In genomic region chr16:87128230-87128629, GRCm38 (mm10) we compare ENCODE assay signal across 8 mouse cellular contexts.
DNase-seq lines count a peak whose midpoint lies in the region; ATAC-seq lines count a peak whose summit lies in the region.

No protein-coding gene starts in this region.

- WGBS in hindbrain, embryonic 15.5 days = 65% methylated on average over 13 of the region's 13 CpGs
- 63% methylated on average over 13 of the region's 13 CpGs for WGBS in neural tube, embryonic 14.5 days

- no peaks in the 10 kb centered on the region for H3K36me3 ChIP-seq in hindbrain, embryonic 15.5 days
- H3K36me3 ChIP-seq in neural tube, embryonic 14.5 days (ENCODE audit: control insufficient read depth, insufficient read depth, low read length) = no peaks in the 10 kb centered on the region

- H3K4me2 ChIP-seq in hindbrain, embryonic 15.5 days = peak overlapping the region; percentile 35
- H3K4me2 ChIP-seq in neural tube, embryonic 14.5 days (ENCODE audit: low read depth, low read length) = no peak overlapping the region

- intact Hi-C loops in left cerebral cortex, postnatal 36 days (cut with DNase I) = loop anchor here (10.0 kb wide), 1 partner anchor 103 kb away; no protein-coding TSS in a partner anchor

- H3K27me3 ChIP-seq in hindbrain, embryonic 15.5 days = no peaks in the 10 kb centered on the region
- H3K27me3 ChIP-seq in neural tube, embryonic 14.5 days (ENCODE audit: control insufficient read depth, insufficient read depth, low read length) = no peaks in the 10 kb centered on the region

- peak overlapping the region; percentile 14 for H3K4me3 ChIP-seq in hindbrain, embryonic 15.5 days
- H3K4me3 ChIP-seq in neural tube, embryonic 14.5 days (ENCODE audit: low read depth, low read length) = no peak overlapping the region

- no peak overlapping the region for H3K9ac ChIP-seq in hindbrain, embryonic 15.5 days
- H3K9ac ChIP-seq in neural tube, embryonic 14.5 days (replicated peaks; ENCODE audit: low read depth, low read length) = no peak overlapping the region

- DNase-seq in ovary, adult 18-20 months (ENCODE audit: low spot score) = peak; percentile 2
- no peak for DNase-seq in ovary, postnatal 14 days (ENCODE audit: low spot score)
- peak; percentile 7 to 64 for DNase-seq in frontal cortex, adult 2 months (ENCODE audit: extremely low spot score in 1 of 2, low spot score in 1 of 2)
- peak; percentile 25 to 39 for DNase-seq in left cerebral cortex, postnatal 36 days (ENCODE audit: low spot score in 2 of 2)
- DNase-seq in spleen, postnatal 10 days (ENCODE audit: low spot score in 2 of 2) = no peak
- no peak for DNase-seq in cerebellum, postnatal 36 days

- 0 out of 2 replicates have a peak overlapping the region, but pooled peaks have one; percentile 23 for H3K27ac ChIP-seq in hindbrain, embryonic 15.5 days (replicated peaks)
- no peak overlapping the region for H3K27ac ChIP-seq in neural tube, embryonic 14.5 days (ENCODE audit: low read depth, low read length)

- no peaks in the 10 kb centered on the region for H3K9me3 ChIP-seq in hindbrain, embryonic 15.5 days
- H3K9me3 ChIP-seq in neural tube, embryonic 14.5 days (ENCODE audit: control insufficient read depth, low read length) = no peaks in the 10 kb centered on the region

- no peaks in the 10 kb centered on the region for H3K4me1 ChIP-seq in hindbrain, embryonic 15.5 days (replicated peaks)
- no peaks in the 10 kb centered on the region for H3K4me1 ChIP-seq in neural tube, embryonic 14.5 days (ENCODE audit: control insufficient read depth, insufficient read depth, low read length)

- peak; percentile 56 for ATAC-seq in hindbrain, embryonic 15.5 days (ENCODE audit: low FRiP score, low read depth)
- peak; percentile 41; the same call in 1 of the 2 replicates for ATAC-seq in neural tube, embryonic 14.5 days (ENCODE audit: low read depth)

Comparison
In these comparisons a context has a peak if more than half of its experiments do, and no peak if none do; other contexts are left out.
1. DNase-seq: peak in ovary, adult 18-20 months (single experiment), frontal cortex, adult 2 months (2 of 2) and left cerebral cortex, postnatal 36 days (2 of 2); none in ovary, postnatal 14 days (single experiment), spleen, postnatal 10 days (0 of 2) and cerebellum, postnatal 36 days (0 of 2).